Mouse (Mus musculus) hematopoietic stem cell, adult 5-6 weeks (primary cell): ENCODE measurements around the gene Bahd1. TPM values are rescaled to one million over a fixed set of nuclear protein-coding genes. Genes with fewer than 3 reads are reported as not detected.

ENCODE experiments used
- ATAC-seq, 2 experiments: fragments of 125-278 bp in 1 of 2; replicated peaks in 1 of 2; 2 replicates each; pipeline ENCODE4 v1.8.0; 2016 to 2017; ENCODE audit warnings: inconsistent platforms in 2 of 2, mild to moderate bottlenecking in 2 of 2, moderate number of reproducible peaks in 2 of 2, low read depth in 1 of 2, moderate TSS enrichment in 1 of 2; ENCODE audit not compliant: low FRiP score in 2 of 2, poor library complexity in 2 of 2, severe bottlenecking in 2 of 2, insufficient read depth in 1 of 2, low TSS enrichment in 1 of 2
- total RNA-seq: library from RNA; stranded (forward); fragments of 172-1452, 232-1000 nt; gene quantifications from 2 replicates; pipeline ENCODE4 v1.2.3, GENCODE M21; 2017

Bahd1 gene
- 6.4 and 6.9 TPM in 2 replicates for total RNA-seq

GRCm38 (mm10) chr2:118899981-118900825, at the start of gene Bahd1:
Gene Bahd1 (plus strand): TSS chr2:118900377.
- ATAC-seq: peak in 1 of 2 experiments; percentile 13; a peak in 1 of 4 replicates

DNA sequence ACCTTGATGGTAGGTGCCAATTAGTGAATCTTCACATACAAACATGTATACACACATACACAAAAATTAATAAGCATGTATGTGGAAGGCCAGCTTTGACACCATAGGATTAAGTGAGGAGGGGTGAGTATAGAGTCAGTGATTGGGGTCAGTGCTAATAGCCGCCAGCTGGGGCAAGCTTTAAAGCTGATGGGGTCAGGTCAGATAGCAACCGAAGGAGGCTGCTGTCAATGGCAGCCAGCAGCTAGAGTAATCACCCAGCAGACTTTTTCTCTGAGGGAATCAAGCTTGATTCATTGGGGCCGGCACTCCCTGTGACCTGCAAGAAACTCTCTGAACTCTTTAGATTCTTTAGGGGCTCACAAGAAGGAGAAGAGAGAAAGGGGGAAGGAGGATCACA, 48.4 kb upstream of the Bahd1 start:
- no peak for ATAC-seq

DNA sequence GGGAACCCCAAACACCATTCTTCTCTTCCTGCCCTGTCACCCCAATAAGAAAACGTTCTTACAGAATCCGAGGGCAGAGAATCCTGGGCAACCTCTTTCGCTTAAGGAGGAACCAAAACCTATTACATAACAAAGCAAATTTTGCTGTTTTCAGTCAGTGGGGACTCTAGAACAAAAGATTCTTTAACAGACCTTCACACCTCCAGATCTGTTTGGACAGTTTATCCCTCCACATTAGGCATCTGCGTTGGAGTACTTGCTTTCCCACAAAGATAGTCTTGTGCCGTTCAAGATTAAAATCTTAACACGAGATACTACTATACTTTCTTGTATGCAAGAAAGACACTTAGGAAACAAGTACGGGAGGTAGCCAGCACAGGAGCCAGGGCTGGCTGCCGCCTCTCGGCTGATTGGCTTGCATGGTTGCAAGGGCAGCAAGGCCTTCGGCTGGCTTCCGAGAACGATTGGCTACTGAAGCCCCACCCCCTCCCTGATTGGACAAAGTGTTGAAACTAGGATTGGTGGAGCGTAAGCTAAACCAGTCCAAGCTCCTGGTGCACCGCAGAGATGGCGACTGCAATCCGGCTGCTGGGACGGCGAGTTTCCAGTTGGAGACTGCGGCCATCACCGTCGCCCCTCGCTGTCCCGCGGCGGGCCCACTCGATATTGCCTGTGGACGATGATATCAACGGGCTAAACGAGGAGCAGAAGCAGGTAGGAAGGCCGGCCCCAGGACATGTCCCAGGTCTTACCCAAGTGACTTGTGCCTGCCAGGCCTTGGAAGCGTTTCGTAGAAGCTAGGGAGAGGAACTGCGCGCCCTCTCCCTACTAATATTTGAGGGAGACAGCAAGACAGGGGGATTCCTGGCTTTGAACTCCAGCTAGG, 38.5 kb upstream of the Bahd1 start, which contains the start of gene Ivd:
Gene Ivd (plus strand): TSS at position 501 of the 886 bp plus-strand sequence.
- peak; percentile 99 to 100 for ATAC-seq

- no peak for ATAC-seq
Measured at GRCm38 (mm10) chr2:118862340-118862675, 37.9 kb upstream of the Bahd1 start.

- no peak for ATAC-seq
Measured at GRCm38 (mm10) chr2:118870601-118871000, 29.6 kb upstream of the Bahd1 start.

DNA sequence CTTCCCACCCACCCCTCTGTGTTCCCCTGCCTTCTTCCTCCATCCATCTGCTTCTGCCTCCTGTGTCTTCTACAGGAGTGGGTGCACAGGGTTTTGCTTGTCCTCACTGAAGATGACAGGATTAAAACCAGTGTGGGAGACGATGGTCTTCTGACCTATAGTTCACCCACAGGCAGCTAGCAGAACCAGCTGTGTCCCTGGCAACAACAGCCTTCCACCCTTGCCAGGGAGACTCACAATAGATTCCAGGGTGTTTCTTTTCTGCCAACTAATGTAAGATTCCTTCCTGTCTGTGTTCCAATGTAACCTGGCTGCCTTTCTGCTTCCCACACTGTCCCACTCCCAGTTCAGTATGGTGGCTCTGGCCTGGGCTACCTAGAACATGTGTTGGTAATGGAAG, 29.1 kb upstream of the Bahd1 start:
- ATAC-seq: no peak

DNA sequence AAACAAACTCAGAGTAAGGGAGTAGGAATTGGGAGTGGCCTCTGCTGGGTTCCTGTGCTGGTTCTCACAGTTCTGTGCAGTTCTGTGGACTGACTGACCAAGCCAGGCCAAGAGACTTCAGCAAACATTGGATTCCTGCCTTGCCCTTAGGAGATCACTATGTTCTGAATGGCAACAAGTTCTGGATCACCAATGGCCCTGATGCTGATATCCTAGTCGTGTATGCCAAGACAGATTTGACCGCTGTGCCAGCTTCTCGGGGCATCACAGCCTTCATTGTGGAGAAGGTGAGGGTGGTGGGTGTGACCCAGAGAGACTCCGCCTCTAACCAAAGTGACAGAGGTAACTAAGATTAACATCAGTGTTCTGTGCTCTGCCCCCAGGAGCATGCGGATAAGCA, 27.2 kb upstream of the Bahd1 start:
- no peak for ATAC-seq

DNA sequence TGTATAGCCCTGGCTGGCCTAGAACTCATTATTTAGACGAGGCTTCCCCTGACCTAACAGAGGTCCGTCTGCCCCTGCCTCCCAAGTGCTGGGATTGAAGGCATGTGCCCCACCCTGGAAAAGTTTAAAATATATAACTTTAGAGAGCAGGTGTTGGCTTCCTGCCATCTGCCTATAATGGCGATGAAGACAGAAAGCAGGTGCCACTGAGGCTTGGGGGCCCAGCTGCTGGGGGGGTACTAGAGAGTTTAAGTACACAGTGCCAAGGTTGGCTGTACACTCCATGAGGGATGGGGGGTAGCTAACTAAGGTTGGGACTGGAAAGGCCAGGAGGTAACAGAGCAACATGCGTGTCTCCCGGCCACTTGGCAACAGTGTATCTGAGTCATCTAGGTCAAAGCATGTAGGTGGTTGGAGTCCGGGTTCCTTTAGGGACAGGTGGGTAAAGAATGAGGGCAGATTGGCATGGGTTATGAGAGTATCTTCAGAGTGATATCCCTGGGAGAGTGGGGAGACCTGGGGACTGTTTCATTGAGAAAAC, 26.2 kb upstream of the Bahd1 start:
- ATAC-seq: no peak

DNA sequence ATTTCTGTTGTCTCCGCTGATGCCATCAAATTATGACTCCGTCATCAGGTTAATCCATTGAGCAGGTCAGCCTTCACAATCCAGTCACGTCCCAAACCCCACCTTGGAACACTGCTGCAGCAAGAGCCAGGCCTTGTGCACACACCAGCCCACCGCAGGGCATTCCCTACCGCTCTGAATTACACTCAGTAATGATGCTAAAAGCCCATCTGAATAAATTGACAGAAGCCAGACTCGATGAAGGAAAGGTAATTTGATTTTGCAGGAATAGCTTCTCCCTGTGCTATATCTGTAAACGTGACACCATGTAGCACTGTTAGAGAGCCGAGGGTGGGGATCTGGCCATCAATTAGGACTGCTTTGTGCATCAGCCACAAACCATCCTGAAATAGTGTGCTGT, 24.9 kb upstream of the Bahd1 start:
- ATAC-seq: no peak

GRCm38 (mm10) chr2:118876453-118876852, 23.7 kb upstream of the Bahd1 start:
- no peak for ATAC-seq

DNA sequence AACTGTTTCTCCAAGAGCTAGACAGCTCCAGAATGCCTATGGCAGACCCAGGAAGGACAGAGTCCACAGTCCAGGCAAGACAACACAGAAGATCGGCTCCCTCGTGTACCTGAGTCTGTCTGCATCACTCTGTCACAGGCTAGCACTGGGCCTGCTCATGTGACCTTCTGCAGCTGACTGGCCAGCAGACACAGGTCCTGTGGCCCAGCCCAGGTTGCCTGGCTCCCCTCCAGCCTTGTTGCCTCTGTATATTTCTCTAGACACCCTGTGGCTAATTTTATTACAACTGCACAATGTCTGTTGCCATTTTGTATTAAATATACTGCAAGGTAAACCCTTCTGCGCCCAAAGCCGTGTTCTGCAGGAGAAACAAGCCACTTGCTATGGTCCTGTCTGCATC, 19.2 kb upstream of the Bahd1 start:
- no peak for ATAC-seq

DNA sequence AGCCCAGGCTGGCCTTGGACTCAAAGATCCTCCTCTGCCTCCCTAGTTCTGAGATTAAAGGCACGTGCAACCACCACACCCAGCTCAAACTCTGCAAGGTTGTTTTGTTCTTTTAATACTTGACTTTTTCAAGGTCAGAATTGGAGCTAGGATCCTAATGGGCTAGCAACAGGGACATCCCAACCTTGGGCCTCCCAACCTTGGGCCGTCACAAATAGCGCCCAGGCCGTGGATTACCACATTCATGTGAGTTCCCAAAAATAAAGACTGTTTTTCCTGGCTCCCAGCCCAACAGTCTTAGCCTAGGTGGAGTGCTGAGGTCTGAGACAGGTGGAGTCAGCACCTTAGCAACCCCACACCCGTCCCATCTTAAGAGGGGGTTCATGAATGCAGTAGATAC, 18.2 kb upstream of the Bahd1 start:
- no peak for ATAC-seq

- peak; percentile 74 to 80 for ATAC-seq
Measured at GRCm38 (mm10) chr2:118882840-118883679, 17.1 kb upstream of the Bahd1 start.

GRCm38 (mm10) chr2:118887440-118887839, 12.7 kb upstream of the Bahd1 start:
- ATAC-seq: 0 out of 4 replicates have a peak, but pooled peaks of 1 of the 2 experiments have one; percentile 4

DNA sequence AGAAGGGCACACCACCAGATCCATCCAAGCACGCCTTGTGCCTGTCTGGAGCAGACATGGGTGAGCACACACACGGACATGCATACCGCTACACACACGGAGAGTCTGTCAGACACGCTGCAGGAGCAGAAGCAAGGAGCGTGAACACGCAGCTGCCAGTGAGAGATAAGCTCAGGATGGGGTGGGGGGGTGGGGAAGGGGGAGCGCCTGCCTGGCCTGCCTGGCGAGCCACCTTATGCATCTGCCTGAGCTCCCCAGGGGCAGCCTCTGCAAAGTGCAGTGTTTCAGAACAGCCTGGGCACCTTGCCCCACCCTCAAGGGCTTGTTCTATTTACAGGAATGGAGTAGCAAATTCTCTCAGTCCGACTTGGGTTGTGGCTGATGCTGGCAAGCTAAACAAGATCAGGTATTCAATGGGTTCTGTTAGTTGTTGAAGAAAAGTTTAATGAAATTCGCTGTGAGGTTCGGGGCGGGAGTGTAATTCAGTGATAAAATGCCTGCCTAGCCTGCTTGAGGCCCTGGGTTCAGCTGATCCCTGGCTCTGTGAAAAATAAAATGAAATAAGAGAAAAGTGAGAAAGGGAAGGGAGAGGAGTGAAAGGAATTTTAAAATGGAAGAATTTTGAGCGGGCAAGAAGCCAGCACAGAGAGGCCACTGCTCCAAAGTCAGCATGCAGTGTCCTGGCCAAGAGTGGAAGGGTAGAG, 12.2 kb upstream of the Bahd1 start:
- ATAC-seq: 0 out of 4 replicates have a peak, but pooled peaks have one; percentile 5 to 10

GRCm38 (mm10) chr2:118891173-118891572, 9.0 kb upstream of the Bahd1 start:
- no peak for ATAC-seq
